Mouse (Mus musculus) spleen, adult 2 months (tissue): ENCODE data around the gene Txnrd1.

ENCODE experiments used
- CTCF ChIP-seq: fragments of 200-500 bp; IDR thresholded peaks from 2 replicates; pipeline ENCODE4 v1.5.1; 2011; ENCODE audit warnings: mild to moderate bottlenecking, inconsistent platforms; ENCODE audit not compliant: insufficient read depth, insufficient read length, insufficient replicate concordance; ENCODE audit errors: extremely low read depth
- POLR2A ChIP-seq: fragments of 200-500 bp; IDR thresholded peaks from 2 replicates; pipeline ENCODE4 v1.6.1; 2011; ENCODE audit warnings: low read depth, low read length, inconsistent platforms

DNA sequence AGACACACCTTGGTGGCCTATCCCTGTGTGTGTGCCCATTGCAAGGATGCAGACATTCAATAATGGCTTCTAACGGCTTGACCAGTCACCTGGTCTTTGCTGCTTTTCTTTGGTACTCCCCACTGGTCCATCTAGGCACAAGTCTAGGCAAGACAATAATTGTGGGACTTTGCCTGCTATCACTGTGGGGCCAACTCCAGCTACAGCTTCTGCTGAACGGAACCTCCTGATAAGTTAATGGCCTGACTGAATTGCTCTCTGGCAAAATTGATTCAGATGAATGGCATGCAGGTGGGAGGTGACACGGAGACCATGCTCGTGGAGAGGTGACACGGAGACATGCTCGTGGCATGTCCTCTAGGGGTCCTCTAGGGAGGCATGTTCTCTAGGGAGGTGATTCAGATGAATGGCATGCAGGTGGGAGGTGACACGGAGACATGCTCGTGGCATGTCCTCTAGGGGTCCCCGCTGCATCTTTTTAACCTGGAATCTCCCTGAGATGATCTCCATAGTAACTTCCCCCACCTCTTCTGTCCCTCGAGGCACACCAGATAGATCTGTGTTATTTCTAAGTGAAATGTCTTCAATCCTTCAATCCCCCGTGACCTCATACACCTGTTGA lies 35.3 kb upstream of the Txnrd1 start:
- TF ChIP-seq POLR2A (no peak), CTCF (no peak)
